Mouse (Mus musculus) neural tube, embryonic 10.5 days (tissue): ENCODE results near the gene Cnpy3.
"Not testable (repeated sequence)": the region's sequence is repeated elsewhere in the genome, so short reads cannot be mapped to it uniquely, and the experiment has no call there.

ENCODE experiments used
- DNase-seq: peaks from one replicate; pipeline ENCODE4 v3.0.0-alpha.2; 2017; ENCODE audit warnings: low spot score; ENCODE audit errors: extremely low spot score

The Cnpy3 gene

GRCm38 (mm10) chr17:46751794-46752556, at the start of gene Cnpy3:
TSS of gene Cnpy3 (minus strand) at chr17:46752214.
- peak; percentile 99 for DNase-seq

GRCm38 (mm10) chr17:46801761-46802160, 49.7 kb upstream of the Cnpy3 start:
- DNase-seq: no peak

- no peak for DNase-seq
Measured at GRCm38 (mm10) chr17:46799680-46800079, 47.7 kb upstream of the Cnpy3 start.

- no peak for DNase-seq
Measured at GRCm38 (mm10) chr17:46797386-46797785, 45.4 kb upstream of the Cnpy3 start.

GRCm38 (mm10) chr17:46796743-46797142, 44.7 kb upstream of the Cnpy3 start:
- DNase-seq: no peak

GRCm38 (mm10) chr17:46792963-46793362, 40.9 kb upstream of the Cnpy3 start:
- DNase-seq: no peak

GRCm38 (mm10) chr17:46787974-46788373, 36.0 kb upstream of the Cnpy3 start:
- not testable (repeated sequence) for DNase-seq

- no peak for DNase-seq
Measured at GRCm38 (mm10) chr17:46786952-46787351, 34.9 kb upstream of the Cnpy3 start.

GRCm38 (mm10) chr17:46783222-46783565, 31.2 kb upstream of the Cnpy3 start:
- DNase-seq: no peak

GRCm38 (mm10) chr17:46782341-46783221, 30.6 kb upstream of the Cnpy3 start, which contains the start of gene Rpl7l1:
TSS of gene Rpl7l1 (minus strand) at chr17:46782672.
- peak; percentile 92 for DNase-seq

GRCm38 (mm10) chr17:46781876-46782275, 29.9 kb upstream of the Cnpy3 start:
- no peak for DNase-seq

GRCm38 (mm10) chr17:46776087-46776486, 24.1 kb upstream of the Cnpy3 start:
- DNase-seq: no peak

GRCm38 (mm10) chr17:46775070-46775469, 23.1 kb upstream of the Cnpy3 start:
- no peak for DNase-seq

GRCm38 (mm10) chr17:46774131-46774472, 22.1 kb upstream of the Cnpy3 start:
- DNase-seq: peak; percentile 32

GRCm38 (mm10) chr17:46773278-46774130, 21.5 kb upstream of the Cnpy3 start:
- peak; percentile 42 for DNase-seq

- peak; percentile 93 for DNase-seq
Measured at GRCm38 (mm10) chr17:46772404-46773277, 20.6 kb upstream of the Cnpy3 start, which contains the start of gene 2310039H08Rik. TSS of gene 2310039H08Rik (plus strand) at chr17:46772635.

GRCm38 (mm10) chr17:46772038-46772403, 20.0 kb upstream of the Cnpy3 start:
- no peak for DNase-seq

- DNase-seq: no peak
Measured at GRCm38 (mm10) chr17:46771616-46772015, 19.6 kb upstream of the Cnpy3 start.

- DNase-seq: no peak
Measured at GRCm38 (mm10) chr17:46771025-46771424, 19.0 kb upstream of the Cnpy3 start.

- no peak for DNase-seq
Measured at GRCm38 (mm10) chr17:46770546-46770945, 18.5 kb upstream of the Cnpy3 start.

GRCm38 (mm10) chr17:46767868-46768267, 15.9 kb upstream of the Cnpy3 start:
- no peak for DNase-seq
